Mouse (Mus musculus) hindbrain, embryonic 12.5 days (tissue): ENCODE results near the gene Car6. TPM values are rescaled to one million over a fixed set of nuclear protein-coding genes. Genes with fewer than 3 reads are reported as not detected.
A peak's percentile ranks its signal among the peaks of the same experiment; 100 is the strongest.

Source experiments
- ATAC-seq: fragments of 200-750 bp; cut with Nextera tagmentation; 2 replicates; pipeline ENCODE4 v1.8.0; 2017; ENCODE audit warnings: moderate TSS enrichment; ENCODE audit not compliant: low FRiP score
- H3K27ac ChIP-seq: fragments of 300-500 bp; sonication (generic); 2 replicates; pipeline ENCODE4 v1.5.1; 2016; ENCODE audit warnings: mild to moderate bottlenecking
- H3K27me3 ChIP-seq: fragments of 300-500 bp; sonication (generic); 2 replicates; pipeline ENCODE4 v1.6.1; 2016; ENCODE audit warnings: mild to moderate bottlenecking
- H3K36me3 ChIP-seq: fragments of 300-500 bp; sonication (generic); 2 replicates; pipeline ENCODE4 v1.6.1; 2016; ENCODE audit warnings: mild to moderate bottlenecking
- H3K4me1 ChIP-seq: fragments of 300-500 bp; sonication (generic); 2 replicates; pipeline ENCODE4 v1.6.1; 2016
- H3K4me2 ChIP-seq: fragments of 300-500 bp; sonication (generic); replicated peaks from 2 replicates; pipeline ENCODE4 v1.6.1; 2016; ENCODE audit warnings: mild to moderate bottlenecking
- H3K4me3 ChIP-seq: fragments of 300-500 bp; sonication (generic); 2 replicates; pipeline ENCODE4 v1.5.1; 2016; ENCODE audit warnings: mild to moderate bottlenecking
- H3K9ac ChIP-seq: fragments of 300-500 bp; sonication (generic); 2 replicates; pipeline ENCODE4 v1.6.1; 2016; ENCODE audit warnings: mild to moderate bottlenecking, moderate library complexity
- H3K9me3 ChIP-seq: fragments of 300-500 bp; sonication (generic); replicated peaks from 2 replicates; pipeline ENCODE4 v1.6.1; 2016; ENCODE audit warnings: mild to moderate bottlenecking
- WGBS: fragments of 180-500 bp; shearing (Covaris S2); methylation state at CpG from one replicate; pipeline ENCODE4 v1.1.7; 2016; 5-methylcytosine and 5-hydroxymethylcytosine counted together
- polyA plus RNA-seq: library from polyadenylated mRNA; unstranded; fragments of >200 nt; fragmentation: Nextera tagmentation; extraction: Ambion mirVana; gene quantifications from 2 replicates; pipeline ENCODE4 v1.2.1, GENCODE M21; 2016

Car6 gene
- polyA plus RNA-seq, 1 experiment from 2014 or later = 0.41 TPM

GRCm38 (mm10) chr4:150226818-150227688 lies 25.9 kb upstream of the Car6 start:
- WGBS = 49% methylated on average over 7 of the region's 7 CpGs
- peak overlapping the region; percentile 40; the same call in 1 of the 2 replicates for H3K27ac ChIP-seq

GRCm38 (mm10) chr4:150225700-150226099 lies 24.6 kb upstream of the Car6 start:
- Histone ChIP-seq H3K4me1 (peaks cover 25% of the 10 kb centered on the region), H3K9me3 (no peaks in the 10 kb centered on the region), H3K4me3 (no peak overlapping the region), H3K27ac (no peak overlapping the region), H3K27me3 (peaks cover 1% of the 10 kb centered on the region; the same call in 1 of the 2 replicates), H3K4me2 (no peak overlapping the region), H3K9ac (no peak overlapping the region), H3K36me3 (no peaks in the 10 kb centered on the region)
- 97% methylated on average over 1 of the region's 1 CpGs for WGBS
- ATAC-seq = no peak

More at GRCm38 (mm10) chr4:150226818-150227688, 25.9 kb upstream of the Car6 start:
- no peak overlapping the region for H3K9ac ChIP-seq
- H3K36me3 ChIP-seq = no peaks in the 10 kb centered on the region
- H3K4me3 ChIP-seq = no peak overlapping the region
- H3K27me3 ChIP-seq = peaks cover 1% of the 10 kb centered on the region; the same call in 1 of the 2 replicates
- ATAC-seq = peak; percentile 67; the same call in 1 of the 2 replicates
- H3K9me3 ChIP-seq = no peaks in the 10 kb centered on the region
- H3K4me1 ChIP-seq = peaks cover 34% of the 10 kb centered on the region
- H3K4me2 ChIP-seq = no peak overlapping the region

GRCm38 (mm10) chr4:150223830-150224229 lies 22.7 kb upstream of the Car6 start:
- Histone ChIP-seq H3K9me3 (no peaks in the 10 kb centered on the region), H3K27ac (no peak overlapping the region), H3K27me3 (peaks cover 3% of the 10 kb centered on the region; the same call in 1 of the 2 replicates), H3K36me3 (no peaks in the 10 kb centered on the region), H3K4me1 (peaks cover 15% of the 10 kb centered on the region), H3K4me2 (no peak overlapping the region), H3K9ac (no peak overlapping the region), H3K4me3 (no peak overlapping the region)
- 89% methylated on average over 4 of the region's 4 CpGs for WGBS
- ATAC-seq = no peak

- Histone ChIP-seq H3K4me1 (0 out of 2 replicates have a peak, but pooled peaks cover 5% of the 10 kb centered on the region), H3K9ac (no peak overlapping the region), H3K4me2 (peak overlapping the region; percentile 27; the same call in 1 of the 2 replicates), H3K36me3 (no peaks in the 10 kb centered on the region), H3K9me3 (no peaks in the 10 kb centered on the region), H3K27ac (no peak overlapping the region), H3K4me3 (no peak overlapping the region), H3K27me3 (peaks cover 3% of the 10 kb centered on the region; the same call in 1 of the 2 replicates)
- WGBS = 46% methylated on average over 10 of the region's 10 CpGs
- ATAC-seq = no peak
Observed at GRCm38 (mm10) chr4:150221017-150221640, 20.0 kb upstream of the Car6 start.

GRCm38 (mm10) chr4:150220584-150220983 lies 19.5 kb upstream of the Car6 start:
- Histone ChIP-seq H3K9me3 (no peaks in the 10 kb centered on the region), H3K36me3 (no peaks in the 10 kb centered on the region), H3K4me3 (no peak overlapping the region), H3K27ac (no peak overlapping the region), H3K9ac (no peak overlapping the region), H3K4me2 (peak overlapping the region; percentile 27; the same call in 1 of the 2 replicates), H3K4me1 (0 out of 2 replicates have a peak, but pooled peaks cover 5% of the 10 kb centered on the region), H3K27me3 (peaks cover 3% of the 10 kb centered on the region; the same call in 1 of the 2 replicates)
- no peak for ATAC-seq
- 21% methylated on average over 11 of the region's 11 CpGs for WGBS

- Histone ChIP-seq H3K4me3 (no peak overlapping the region), H3K9me3 (no peaks in the 10 kb centered on the region), H3K4me1 (0 out of 2 replicates have a peak, but pooled peaks cover 5% of the 10 kb centered on the region), H3K9ac (no peak overlapping the region), H3K27ac (no peak overlapping the region), H3K36me3 (no peaks in the 10 kb centered on the region), H3K27me3 (peaks cover 3% of the 10 kb centered on the region; the same call in 1 of the 2 replicates), H3K4me2 (no peak overlapping the region)
- WGBS = 70% methylated on average over 9 of the region's 9 CpGs
- ATAC-seq = no peak
Observed at GRCm38 (mm10) chr4:150219501-150220292, 18.6 kb upstream of the Car6 start.

GRCm38 (mm10) chr4:150217935-150218334 lies 16.8 kb upstream of the Car6 start:
- no peak for ATAC-seq
- no peaks in the 10 kb centered on the region for H3K36me3 ChIP-seq
- peaks cover 6% of the 10 kb centered on the region for H3K4me1 ChIP-seq
- no peak overlapping the region for H3K4me2 ChIP-seq
- H3K9me3 ChIP-seq = no peaks in the 10 kb centered on the region
- H3K9ac ChIP-seq = no peak overlapping the region
- H3K27me3 ChIP-seq = peaks cover 3% of the 10 kb centered on the region; the same call in 1 of the 2 replicates
- WGBS = 90% methylated on average over 1 of the region's 1 CpGs
- no peak overlapping the region for H3K4me3 ChIP-seq
- H3K27ac ChIP-seq = no peak overlapping the region

- ATAC-seq = no peak
- Histone ChIP-seq H3K4me1 (peaks cover 13% of the 10 kb centered on the region), H3K4me3 (no peak overlapping the region), H3K9me3 (no peaks in the 10 kb centered on the region), H3K27ac (no peak overlapping the region), H3K9ac (no peak overlapping the region), H3K27me3 (peaks cover 3% of the 10 kb centered on the region; the same call in 1 of the 2 replicates), H3K4me2 (no peak overlapping the region), H3K36me3 (no peaks in the 10 kb centered on the region)
- 69% methylated on average over 5 of the region's 5 CpGs for WGBS
Observed at GRCm38 (mm10) chr4:150217042-150217554, 16.0 kb upstream of the Car6 start.

- peaks cover 3% of the 10 kb centered on the region; the same call in 1 of the 2 replicates for H3K27me3 ChIP-seq
- no peak overlapping the region for H3K4me3 ChIP-seq
- no peaks in the 10 kb centered on the region for H3K36me3 ChIP-seq
- H3K4me1 ChIP-seq = peaks cover 13% of the 10 kb centered on the region
- no peak overlapping the region for H3K4me2 ChIP-seq
- WGBS = 37% methylated on average over 6 of the region's 6 CpGs
- no peak overlapping the region for H3K27ac ChIP-seq
- no peaks in the 10 kb centered on the region for H3K9me3 ChIP-seq
- no peak overlapping the region for H3K9ac ChIP-seq
- no peak for ATAC-seq
Observed at GRCm38 (mm10) chr4:150216423-150216822, 15.3 kb upstream of the Car6 start.

- H3K4me3 ChIP-seq = no peak overlapping the region
- H3K9ac ChIP-seq = no peak overlapping the region
- no peaks in the 10 kb centered on the region for H3K27me3 ChIP-seq
- no peak overlapping the region for H3K27ac ChIP-seq
- ATAC-seq = no peak
- H3K36me3 ChIP-seq = no peaks in the 10 kb centered on the region
- no peak overlapping the region for H3K4me2 ChIP-seq
- H3K4me1 ChIP-seq = peaks cover 10% of the 10 kb centered on the region
- no peaks in the 10 kb centered on the region for H3K9me3 ChIP-seq
- WGBS = 19% methylated on average over 5 of the region's 5 CpGs
Observed at GRCm38 (mm10) chr4:150213910-150214309, 12.8 kb upstream of the Car6 start.

- peak overlapping the region; percentile 27 for H3K4me3 ChIP-seq
- H3K27ac ChIP-seq = no peak overlapping the region
- H3K9me3 ChIP-seq = no peaks in the 10 kb centered on the region
- WGBS = under 1% methylated on average over 15 of the region's 15 CpGs
- H3K4me2 ChIP-seq = peak overlapping the region; percentile 55
- peak; percentile 73; the same call in 1 of the 2 replicates for ATAC-seq
- H3K4me1 ChIP-seq = peaks cover 10% of the 10 kb centered on the region
- peak overlapping the region; percentile 46; the same call in 1 of the 2 replicates for H3K9ac ChIP-seq
- H3K36me3 ChIP-seq = no peaks in the 10 kb centered on the region
- no peaks in the 10 kb centered on the region for H3K27me3 ChIP-seq
Observed at GRCm38 (mm10) chr4:150212553-150212971, 11.4 kb upstream of the Car6 start.
